Mouse (Mus musculus) C2C12 (cell line): Measurements from ENCODE around the gene Ube2k.
"Not testable (repeated sequence)": the region's sequence is repeated elsewhere in the genome, so short reads cannot be mapped to it uniquely, and the experiment has no call there.

Experiments used
- CEBPB ChIP-seq: IDR thresholded peaks from one replicate; pipeline ENCODE4 v1.6.1; 2011; ENCODE audit warnings: low read depth, mild to moderate bottlenecking, control low read depth, moderate library complexity
- CTCF ChIP-seq: IDR thresholded peaks from one replicate; pipeline ENCODE4 v1.5.1; 2011; ENCODE audit not compliant: control insufficient read depth, insufficient read depth, insufficient read length
- MAX ChIP-seq: IDR thresholded peaks from one replicate; pipeline ENCODE4 v1.6.1; 2011; ENCODE audit warnings: mild to moderate bottlenecking, control low read depth
- MYOD1 ChIP-seq: IDR thresholded peaks from one replicate; pipeline ENCODE4 v1.6.1; 2011; ENCODE audit warnings: low read depth; ENCODE audit not compliant: control insufficient read depth, insufficient read length

DNA sequence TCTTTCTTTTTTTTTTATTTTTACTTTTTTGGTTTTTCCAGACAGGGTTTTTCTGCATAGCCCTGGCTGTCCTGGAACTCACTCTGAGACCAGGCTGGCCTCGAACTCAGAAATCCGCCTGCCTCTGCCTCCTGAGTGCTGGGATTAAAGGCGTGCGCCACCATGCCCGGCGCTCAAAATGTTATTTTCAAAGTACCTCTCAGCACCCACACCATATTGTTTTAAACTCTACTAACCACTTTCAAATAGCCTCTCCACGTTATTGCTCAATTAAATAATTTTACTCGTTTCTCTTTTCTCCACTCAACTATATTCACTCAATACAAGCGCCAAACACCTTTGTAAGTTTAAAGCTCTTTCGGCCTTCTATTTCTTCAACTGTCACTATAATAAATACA is 966 bp upstream of the Ube2k start:
- TF ChIP-seq CTCF, CEBPB, MAX, MYOD1: not testable (repeated sequence)
